9 mouse cellular contexts compared by ENCODE assay signal in genomic region chr6:115546276-115546675, GRCm38 (mm10). TPM values are rescaled to one million over a fixed set of nuclear protein-coding genes. Genes with fewer than 3 reads are reported as not detected.
A peak's percentile ranks its signal among the peaks of the same experiment; 100 is the strongest.
DNase-seq lines count a peak whose midpoint lies in the region; ATAC-seq and TF ChIP-seq lines count a peak whose summit lies in the region.
"Had no signal": no experiment of that assay in that cellular context is flagged by ENCODE, and none has a peak within 500 bp of the region (broad histone marks: within the 10 kb centered on the region; RNA-seq: fewer than 3 reads in every experiment).

No protein-coding gene starts in this region.

- TF ChIP-seq CTCF in forebrain, postnatal 0 days (IDR thresholded peaks at IDR 0.05; ENCODE audit: low read depth), result peak; percentile 72

- no peak overlapping the region for H3K4me2 ChIP-seq in forebrain, postnatal 0 days (ENCODE audit: low read depth)
- H3K4me2 ChIP-seq in forebrain, embryonic 13.5 days, result no peak overlapping the region
- H3K4me2 ChIP-seq: neural tube, embryonic 13.5 days had no signal

- no peak overlapping the region for H3K9ac ChIP-seq in forebrain, postnatal 0 days
- H3K9ac ChIP-seq in forebrain, embryonic 13.5 days, result no peak overlapping the region
- H3K9ac ChIP-seq: neural tube, embryonic 13.5 days had no signal

- ATAC-seq in forebrain, postnatal 0 days, result no peak
- ATAC-seq in forebrain, embryonic 13.5 days, result no peak
- no peak for ATAC-seq in inflammation-experienced regulatory T-cells, adult 6 months

- 0 out of 2 replicates have a peak, but pooled peaks cover 4% of the 10 kb centered on the region for H3K4me1 ChIP-seq in forebrain, postnatal 0 days (ENCODE audit: insufficient read depth)
- peaks cover 12% of the 10 kb centered on the region; the same call in 1 of the 2 replicates for H3K4me1 ChIP-seq in forebrain, embryonic 13.5 days

- 90% methylated on average over 5 of the region's 5 CpGs for WGBS in forebrain, postnatal 0 days
- WGBS in forebrain, embryonic 13.5 days, result 87% methylated on average over 5 of the region's 5 CpGs

- H3K27ac ChIP-seq in forebrain, postnatal 0 days (ENCODE audit: low read depth, low read length), result no peak overlapping the region
- no peak overlapping the region for H3K27ac ChIP-seq in forebrain, embryonic 13.5 days
- H3K27ac ChIP-seq: neural tube, embryonic 13.5 days had no signal

- no peaks in the 10 kb centered on the region for H3K27me3 ChIP-seq in forebrain, postnatal 0 days (ENCODE audit: insufficient read depth, low read length)
- no peaks in the 10 kb centered on the region for H3K27me3 ChIP-seq in forebrain, embryonic 13.5 days
- H3K27me3 ChIP-seq: neural tube, embryonic 13.5 days had no signal

- no peaks in the 10 kb centered on the region for H3K9me3 ChIP-seq in forebrain, postnatal 0 days (ENCODE audit: low read length)
- H3K9me3 ChIP-seq in forebrain, embryonic 13.5 days (replicated peaks), result no peaks in the 10 kb centered on the region
- H3K9me3 ChIP-seq: neural tube, embryonic 13.5 days had no signal

- H3K36me3 ChIP-seq in forebrain, postnatal 0 days (ENCODE audit: insufficient read depth), result peaks cover 28% of the 10 kb centered on the region
- peaks cover 33% of the 10 kb centered on the region for H3K36me3 ChIP-seq in forebrain, embryonic 13.5 days (ENCODE audit: poor library complexity, severe bottlenecking)

- H3K4me3 ChIP-seq in forebrain, postnatal 0 days (ENCODE audit: low read depth, low read length), result no peak overlapping the region
- no peak overlapping the region for H3K4me3 ChIP-seq in forebrain, embryonic 13.5 days
- H3K4me3 ChIP-seq: neural tube, embryonic 13.5 days had no signal

- DNase-seq in forebrain, postnatal 0 days, result peak; percentile 27
- DNase-seq in ovary, postnatal 36 days (ENCODE audit: low spot score), result peak; percentile 18
- no peak for DNase-seq in ovary, adult 18-20 months (ENCODE audit: low spot score)
- peak; percentile 50 to 78 for DNase-seq in cerebellum, postnatal 14 days
- DNase-seq in induced T-regulatory cell, adult 2 months (ENCODE audit: low read depth), result peak; percentile 76
- peak; percentile 35 for DNase-seq in mesoderm, embryonic 11.5 days (ENCODE audit: low read depth, low spot score)

RNA-seq across cellular contexts. Expression of gene Tsen2, which starts 1.8 kb away (rescaled TPM):
- total RNA-seq in forebrain, postnatal 0 days (2014; rRNA removed), result 31.5 and 33.7 TPM in 2 replicates
- 34.4 and 35.6 TPM in 2 replicates for polyA plus RNA-seq in forebrain, postnatal 0 days (2015; fragmentation: Nextera tagmentation; extraction: Ambion mirVana)
- 35.0 and 36.9 TPM in 2 replicates for polyA plus RNA-seq in forebrain, embryonic 13.5 days (2015; fragmentation: Nextera tagmentation; extraction: Ambion mirVana)
- 10 to 100 TPM in 2 of 3 experiments, 1 to 10 TPM in 1; 9.1 to 17.4 (median 14.2) TPM for polyA plus RNA-seq in inflammation-experienced regulatory T-cells, adult 6 months (2017; shearing (Covaris generic))

RNA-seq across cellular contexts. Expression of gene Mkrn2os, which starts 46.1 kb away (rescaled TPM):
- 0.38 TPM in 1 of 2 replicates, not detected in the other for total RNA-seq in forebrain, postnatal 0 days (2014; rRNA removed)
- 0.34 and 0.35 TPM in 2 replicates for polyA plus RNA-seq in forebrain, postnatal 0 days (2015; fragmentation: Nextera tagmentation; extraction: Ambion mirVana)
- polyA plus RNA-seq in forebrain, embryonic 13.5 days (2015; fragmentation: Nextera tagmentation; extraction: Ambion mirVana), result 0.30 and 0.39 TPM in 2 replicates
- under 1 TPM in 2 of 3 experiments, not detected in 1; 0.48 to 0.52 TPM for polyA plus RNA-seq in inflammation-experienced regulatory T-cells, adult 6 months (2017; shearing (Covaris generic))

RNA-seq across cellular contexts. Expression of gene Mkrn2, which starts 55.4 kb away (rescaled TPM):
- total RNA-seq in forebrain, postnatal 0 days (2014; rRNA removed), result 25.4 and 28.2 TPM in 2 replicates
- polyA plus RNA-seq in forebrain, postnatal 0 days (2015; fragmentation: Nextera tagmentation; extraction: Ambion mirVana), result 43.7 and 46.0 TPM in 2 replicates
- 30.4 and 35.0 TPM in 2 replicates for polyA plus RNA-seq in forebrain, embryonic 13.5 days (2015; fragmentation: Nextera tagmentation; extraction: Ambion mirVana)
- polyA plus RNA-seq in inflammation-experienced regulatory T-cells, adult 6 months (2017; shearing (Covaris generic)), result 10 to 100 TPM; 35.2 to 43.6 (median 37.2) TPM
